Mouse (Mus musculus) kidney, adult 9 months (tissue): ENCODE data around the gene Ly6g5c.

ENCODE experiments used
- DNase-seq: peaks from one replicate; pipeline ENCODE4 v3.0.0; 2022

Ly6g5c gene

DNA sequence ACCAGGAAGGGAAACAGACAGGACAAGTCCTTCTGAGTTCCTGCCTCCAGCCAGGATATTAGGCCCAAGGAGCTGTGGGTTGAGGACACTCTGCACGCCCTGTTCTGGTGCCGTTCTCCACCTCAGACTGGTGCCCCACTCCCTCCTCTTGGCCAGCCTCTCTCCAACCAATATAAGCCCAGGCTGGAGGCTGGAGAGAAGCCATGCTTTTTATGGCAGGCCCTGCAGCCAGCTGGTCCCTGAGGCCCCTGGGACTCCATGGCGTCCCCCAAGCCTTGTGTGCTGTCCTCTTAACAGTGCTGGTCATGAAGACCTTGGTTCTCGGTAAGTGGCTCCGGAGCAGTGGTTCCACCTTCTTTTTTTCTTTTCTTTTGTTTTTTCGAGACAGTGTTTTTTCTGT lies at the start of gene Ly6g5c:
Gene Ly6g5c (plus strand): TSS at position 183 of the 400 bp plus-strand sequence.
- DNase-seq: no peak

GRCm38 (mm10) chr17:35058316-35058715 lies 49.8 kb upstream of the Ly6g5c start:
- DNase-seq: no peak

DNA sequence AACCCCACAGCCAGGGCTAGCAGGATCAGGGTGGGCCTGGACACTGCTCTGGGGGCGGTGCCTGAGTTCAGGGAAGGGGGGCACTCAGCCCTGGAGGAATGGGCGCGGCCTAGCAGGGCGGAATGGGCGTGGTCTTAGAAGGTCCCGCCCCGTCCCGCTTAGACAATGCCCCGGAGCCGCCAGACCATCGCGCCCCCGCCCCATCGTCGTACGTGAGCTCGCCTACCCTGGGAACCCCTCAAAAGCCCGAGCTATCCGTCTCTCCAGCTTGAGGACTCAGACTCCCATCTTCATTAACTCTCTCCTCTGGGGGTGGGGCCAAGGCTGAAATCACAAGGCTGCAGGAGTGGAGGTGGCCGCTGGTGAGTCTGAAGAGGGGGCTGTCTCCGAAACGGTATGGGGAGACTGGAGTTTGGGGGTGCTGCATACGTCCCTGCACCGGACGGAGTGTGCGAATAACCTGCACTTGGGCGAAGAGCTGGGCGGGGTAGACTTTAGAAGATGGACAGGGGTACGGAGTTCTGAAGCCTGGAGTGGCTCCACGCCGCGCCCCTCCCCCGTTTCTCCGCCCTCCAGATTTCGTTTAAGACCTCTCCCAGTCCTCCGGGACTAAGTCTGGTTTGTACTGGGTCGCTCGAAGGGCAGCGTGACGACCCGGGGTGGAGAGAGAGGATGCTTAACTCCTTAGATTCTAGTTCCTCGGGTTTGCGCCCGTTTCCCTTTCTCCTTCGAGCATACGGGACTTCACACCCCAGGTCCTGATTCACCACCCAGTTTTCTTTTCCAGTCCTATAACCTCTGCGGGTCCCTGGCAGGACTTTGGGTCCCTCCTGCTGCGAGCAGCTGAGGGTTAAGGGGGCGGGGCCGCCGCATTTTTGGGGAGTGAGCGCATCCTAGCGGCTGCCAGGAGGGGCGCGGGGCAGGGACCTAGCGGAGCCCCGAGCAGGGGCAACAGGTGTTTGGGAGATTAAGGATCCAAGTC lies 48.9 kb upstream of the Ly6g5c start, which contains the start of gene Ddah2:
Gene Ddah2 (plus strand): TSS at position 125 of the 982 bp plus-strand sequence.
- peak; percentile 89 for DNase-seq

DNA sequence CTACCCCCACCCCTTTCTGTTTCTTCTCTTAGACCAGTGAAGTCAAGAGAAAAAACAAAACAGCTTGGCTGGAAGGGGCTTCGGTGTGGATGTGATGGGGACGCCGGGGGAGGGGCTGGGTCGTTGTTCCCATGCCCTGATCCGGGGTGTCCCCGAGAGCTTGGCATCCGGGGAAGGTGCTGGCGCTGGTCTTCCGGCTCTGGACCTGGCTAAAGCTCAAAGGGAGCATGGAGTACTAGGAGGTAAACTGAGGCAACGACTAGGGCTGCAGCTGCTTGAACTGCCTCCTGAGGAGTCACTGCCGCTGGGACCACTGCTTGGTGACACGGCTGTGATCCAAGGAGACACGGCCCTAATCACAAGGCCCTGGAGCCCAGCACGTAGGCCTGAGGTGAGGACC lies 48.0 kb upstream of the Ly6g5c start:
- DNase-seq: no peak

DNA sequence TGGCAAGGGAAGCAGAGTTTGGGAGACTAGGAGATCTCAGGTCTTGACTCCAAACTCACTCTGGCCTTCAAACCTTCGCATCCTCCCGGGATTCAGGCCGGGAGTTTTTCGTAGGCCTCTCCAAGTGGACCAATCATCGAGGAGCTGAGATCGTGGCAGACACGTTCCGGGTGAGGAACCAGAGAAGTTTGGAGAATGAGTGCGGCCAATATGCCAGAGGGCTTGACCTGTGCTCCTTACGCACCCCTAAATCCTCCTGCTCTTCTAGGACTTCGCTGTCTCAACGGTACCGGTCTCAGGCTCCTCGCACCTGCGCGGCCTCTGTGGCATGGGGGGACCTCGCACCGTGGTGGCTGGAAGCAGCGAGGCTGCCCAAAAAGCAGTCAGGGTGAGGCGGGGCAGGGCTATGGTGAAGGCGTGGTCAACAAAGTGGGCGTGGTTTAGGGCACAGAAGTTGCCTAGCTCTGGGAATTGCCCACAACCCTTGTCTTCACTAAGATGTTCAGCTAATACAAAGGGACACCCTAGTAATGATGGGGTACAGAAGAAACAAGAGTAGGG lies 47.3 kb upstream of the Ly6g5c start:
- DNase-seq: no peak

- no peak for DNase-seq
Observed at GRCm38 (mm10) chr17:35061299-35061698, 46.8 kb upstream of the Ly6g5c start.

DNA sequence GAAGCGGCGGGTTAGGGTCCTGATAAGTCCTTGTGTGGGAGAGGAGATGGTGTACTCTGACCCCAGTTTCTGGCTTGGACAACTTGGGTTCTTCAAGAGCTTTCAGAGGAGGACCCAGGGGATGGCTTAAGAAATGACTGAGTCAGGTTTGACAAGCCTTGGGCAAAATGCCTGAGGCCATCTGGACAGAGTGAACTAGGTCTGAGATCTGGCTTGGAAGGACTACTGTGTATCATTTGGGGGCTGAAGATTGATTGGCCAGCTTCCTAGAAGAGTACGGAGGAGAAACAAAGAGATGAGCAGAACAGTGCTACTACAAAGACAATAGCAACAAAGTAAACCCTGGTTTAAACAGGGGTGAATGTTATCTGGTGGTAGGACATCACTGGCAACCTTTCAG lies 44.6 kb upstream of the Ly6g5c start:
- no peak for DNase-seq

DNA sequence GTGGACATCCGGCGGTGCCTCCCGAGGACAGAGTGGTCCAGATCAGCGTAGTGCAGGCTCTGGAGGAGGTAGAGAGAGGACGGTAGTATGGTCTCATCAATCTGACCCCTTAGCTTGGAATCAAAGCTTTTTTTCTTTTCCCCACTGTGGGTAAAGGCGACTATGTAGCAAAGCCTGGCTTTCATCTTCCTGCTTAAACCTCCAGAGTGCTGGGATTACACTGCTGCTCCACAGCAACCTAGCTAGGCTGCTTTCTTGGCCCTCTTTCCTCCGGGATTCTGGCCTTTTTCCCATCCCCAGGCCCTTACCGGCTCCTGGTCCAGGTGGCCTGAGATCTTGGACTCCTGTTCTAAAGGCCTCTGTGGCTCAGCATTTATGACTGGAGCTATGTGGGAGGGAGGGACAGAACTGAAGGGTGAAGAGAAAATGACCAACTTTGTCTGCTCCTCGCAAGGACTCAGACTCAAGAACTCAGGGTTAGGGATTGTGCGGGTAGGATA lies 43.7 kb upstream of the Ly6g5c start:
- no peak for DNase-seq

- DNase-seq: peak; percentile 76
Observed at GRCm38 (mm10) chr17:35064951-35065947, 42.8 kb upstream of the Ly6g5c start, which contains the start of gene Ly6g6c. TSS of gene Ly6g6c (plus strand) at chr17:35065388.

DNA sequence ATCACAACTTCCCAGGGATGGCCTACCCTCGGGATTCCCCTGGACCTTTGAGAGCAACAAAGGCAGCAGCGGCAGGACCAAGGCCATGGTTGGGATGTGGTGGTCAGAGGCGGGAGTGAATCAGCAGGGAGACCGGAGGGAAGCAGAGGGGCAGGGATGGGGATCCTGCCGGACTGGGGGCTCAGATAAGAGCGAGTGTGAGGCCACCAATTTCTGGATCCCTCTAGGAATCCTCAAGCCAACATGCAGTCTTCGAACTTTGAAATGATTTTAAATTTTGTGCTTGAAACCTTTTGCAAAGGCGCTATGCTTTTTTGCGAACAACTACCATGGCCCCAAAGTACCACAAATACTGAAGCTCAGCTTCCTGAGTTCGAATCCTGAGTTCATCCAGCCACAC lies 42.0 kb upstream of the Ly6g5c start, which contains the start of gene Mpig6b:
Gene Mpig6b (minus strand): TSS at position 101 of the 400 bp plus-strand sequence.
- no peak for DNase-seq

GRCm38 (mm10) chr17:35068213-35068914 lies 39.7 kb upstream of the Ly6g5c start:
- no peak for DNase-seq

- DNase-seq: no peak
Observed at GRCm38 (mm10) chr17:35070556-35071229, 37.4 kb upstream of the Ly6g5c start.

DNA sequence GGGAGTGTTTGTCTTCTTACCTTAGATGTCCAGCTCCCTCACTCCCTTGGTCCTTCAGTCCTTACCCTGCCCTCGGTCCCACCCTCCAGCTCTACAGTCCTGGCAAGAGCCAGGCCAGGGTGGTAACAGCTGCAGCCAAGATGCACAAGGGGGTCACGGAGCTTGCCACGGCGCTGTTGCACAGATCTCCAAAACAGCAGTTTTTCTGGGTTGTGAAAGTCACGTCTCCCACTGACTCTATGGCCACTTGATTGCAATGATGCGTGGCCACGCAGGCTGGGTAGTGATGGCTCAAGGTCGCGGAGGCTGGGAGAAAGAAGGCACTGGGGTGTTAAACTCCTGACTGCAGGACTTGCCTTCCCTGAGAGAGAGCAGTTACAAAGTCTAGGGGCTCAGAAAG lies 36.6 kb upstream of the Ly6g5c start:
- no peak for DNase-seq

- DNase-seq: no peak
Observed at GRCm38 (mm10) chr17:35074097-35074496, 34.0 kb upstream of the Ly6g5c start.

- no peak for DNase-seq
Observed at GRCm38 (mm10) chr17:35076507-35077176, 31.4 kb upstream of the Ly6g5c start, which contains the start of gene Ly6g6e. TSS of gene Ly6g6e (plus strand) at chr17:35076902.

DNA sequence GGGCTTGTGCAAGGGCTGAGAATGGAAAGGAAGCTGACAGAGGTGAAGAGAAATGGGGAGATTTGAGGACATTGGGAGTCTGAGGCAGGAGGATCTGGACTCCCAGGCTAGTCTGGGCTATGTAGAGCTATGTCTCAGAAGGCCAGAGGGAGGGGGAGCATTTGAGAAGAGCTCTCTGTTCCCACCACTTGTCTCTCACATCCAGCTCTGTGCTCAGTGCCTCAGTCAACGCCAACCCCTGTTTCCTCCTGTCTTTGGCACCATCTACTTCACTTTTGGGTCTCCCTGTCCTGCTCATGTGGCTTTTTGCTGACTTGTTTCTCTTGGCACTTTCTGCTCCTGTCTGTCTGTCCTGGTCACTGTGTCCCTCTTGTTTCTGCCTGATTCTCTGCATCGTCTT lies 30.8 kb upstream of the Ly6g5c start:
- no peak for DNase-seq

GRCm38 (mm10) chr17:35077786-35078233 lies 30.3 kb upstream of the Ly6g5c start, which contains the start of gene Ly6g6d:
TSS of gene Ly6g6d (minus strand) at chr17:35078065.
- peak; percentile 75 for DNase-seq

DNA sequence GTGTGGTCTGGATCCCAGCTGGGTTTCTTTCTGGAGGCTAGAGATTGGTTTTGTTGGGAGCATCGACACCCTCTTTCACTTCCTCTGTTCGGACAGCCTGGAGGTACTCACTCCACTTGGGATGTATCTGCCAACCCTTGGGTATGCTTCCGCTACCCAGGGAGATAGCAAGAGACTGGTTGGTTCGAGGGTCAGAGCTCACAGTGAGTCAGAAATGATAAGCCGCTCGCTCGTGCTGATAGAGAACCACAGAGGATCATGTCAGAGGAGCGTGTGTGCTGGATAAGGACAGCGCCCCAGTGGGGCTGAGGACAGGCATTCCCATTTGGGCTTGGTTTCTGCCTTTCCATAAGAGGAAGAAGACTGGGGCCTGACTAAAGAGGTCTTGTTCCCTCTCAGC lies 28.3 kb upstream of the Ly6g5c start:
- DNase-seq: no peak

GRCm38 (mm10) chr17:35080248-35080647 lies 27.8 kb upstream of the Ly6g5c start:
- DNase-seq: no peak

GRCm38 (mm10) chr17:35080710-35081109 lies 27.4 kb upstream of the Ly6g5c start:
- DNase-seq: no peak
